Mouse (Mus musculus): ENCODE results near the gene Mei1.

DNA sequence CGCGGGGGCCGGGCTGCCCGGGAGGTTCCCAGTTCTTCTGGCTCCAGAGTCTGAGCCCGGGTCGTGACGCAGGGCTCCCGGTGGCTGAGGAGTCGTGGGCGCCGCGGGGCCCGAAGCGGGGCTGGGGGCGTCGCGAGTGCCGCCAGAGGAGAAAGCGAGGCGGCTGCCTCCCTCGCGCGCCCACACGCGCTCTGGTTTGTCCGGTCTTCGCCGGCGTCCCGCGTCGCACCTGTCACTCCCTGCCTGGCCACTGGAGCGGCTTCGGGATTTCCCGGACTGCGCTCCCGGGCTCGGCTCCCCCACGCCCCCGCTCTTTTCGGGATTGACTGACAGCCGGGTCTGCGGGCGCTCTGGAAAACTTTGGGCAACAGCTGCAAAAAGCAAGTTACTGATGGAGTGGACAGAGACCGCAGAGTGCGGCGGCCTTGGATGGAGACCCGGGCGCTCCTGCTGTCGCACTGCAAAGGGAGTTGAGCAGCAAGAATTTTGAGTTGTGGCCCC, 77.9 kb downstream of the Mei1 start:
- TF ChIP-seq CTCF (IDR thresholded peaks at IDR 0.05; ENCODE audit: low read depth, low read length): no peak
- TF ChIP-seq POLR2AphosphoS5 (IDR thresholded peaks at IDR 0.05; ENCODE audit: insufficient replicate concordance, low read depth, low read length): no peak
- no peak for TF ChIP-seq TAL1 (conservative IDR thresholded peaks at IDR 0.05; ENCODE audit: low read depth, low read length)
- TF ChIP-seq GATA1 (IDR thresholded peaks at IDR 0.05; ENCODE audit: borderline replicate concordance, low read length): no peak
- no peak for TF ChIP-seq GATA2 (IDR thresholded peaks at IDR 0.05; ENCODE audit: borderline replicate concordance, low read depth, low read length)

Measured in G1E (cell line).